Mouse (Mus musculus) liver, postnatal 0 days (tissue): Measurements from ENCODE around the gene Col23a1.

Source experiments
- CTCF ChIP-seq: sonication (generic); IDR thresholded peaks from 2 replicates; pipeline ENCODE4 v1.5.1; 2016; ENCODE audit warnings: antibody characterized with exemption, low read depth
- EP300 ChIP-seq: IDR thresholded peaks from 2 replicates; pipeline ENCODE4 v1.6.1; 2016; ENCODE audit warnings: antibody characterized with exemption, low read depth, mild to moderate bottlenecking

GRCm38 (mm10) chr11:51605602-51606446, 316.1 kb downstream of the Col23a1 start:
- TF ChIP-seq CTCF: no peak
- no peak for TF ChIP-seq EP300
